Mouse (Mus musculus) gastrocnemius, postnatal 14 days (tissue): ENCODE data around the gene Gjb2. TPM values are rescaled to one million over a fixed set of nuclear protein-coding genes. Genes with fewer than 3 reads are reported as not detected.
"Not testable (repeated sequence)": the region's sequence is repeated elsewhere in the genome, so short reads cannot be mapped to it uniquely, and the experiment has no call there.

Experiments
- DNase-seq: peaks from one replicate; pipeline ENCODE4 v3.0.0; 2021; ENCODE audit warnings: mixed read lengths
- intact Hi-C: fragments of 180-260 bp; cut with DNase I; formaldehyde crosslinking; loops from one replicate; pipeline ENCODE4 v1.15.1; 2025; ENCODE audit warnings: low total_unique reads
- total RNA-seq, 2 experiments: library from RNA; stranded (reverse); gene quantifications; 2 replicates each; pipeline ENCODE4 v1.2.3; 2021

Gene Gjb2
- total RNA-seq, 2 experiments from 2014 or later, result 0.40 to 0.55 TPM

GRCm38 (mm10) chr14:57082863-57083262, 21.6 kb downstream of the Gjb2 start:
- intact Hi-C loops, result no loop called here
- DNase-seq, result no peak

DNA sequence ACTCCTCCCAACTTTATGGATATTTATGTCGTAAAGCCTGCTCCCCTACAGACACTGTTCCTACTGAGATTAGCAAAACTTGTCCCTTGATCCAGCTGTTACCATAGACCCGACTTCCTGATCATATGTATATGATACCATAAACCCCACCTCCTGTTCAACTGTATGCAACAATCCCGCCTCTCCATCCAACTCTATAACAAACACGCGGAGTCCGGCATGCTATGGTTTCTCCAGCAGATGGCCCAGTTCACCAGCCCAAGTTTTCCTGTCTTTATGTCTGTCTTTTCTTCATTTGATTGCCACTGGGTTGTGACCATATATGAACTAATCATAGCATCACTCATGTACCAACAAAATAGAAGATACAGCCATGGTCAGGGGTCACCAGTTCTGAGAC, 29.0 kb downstream of the Gjb2 start:
- intact Hi-C loops, result no loop called here
- DNase-seq, result no peak

- intact Hi-C loops, DNase-seq: not testable (repeated sequence)
Observed at GRCm38 (mm10) chr14:57069906-57070305, 34.6 kb downstream of the Gjb2 start.

GRCm38 (mm10) chr14:57066053-57066452, 38.4 kb downstream of the Gjb2 start:
- intact Hi-C loops, result no loop called here
- DNase-seq, result no peak

- DNase-seq, result peak; percentile 51
- intact Hi-C loops, result loop anchor here (5.0 kb wide), 1 partner anchor 98 kb away; no protein-coding TSS in a partner anchor
Observed at GRCm38 (mm10) chr14:57060052-57060451, 44.5 kb downstream of the Gjb2 start.

GRCm38 (mm10) chr14:57057563-57058321, 46.8 kb downstream of the Gjb2 start, which contains the start of gene Gja3:
TSS of gene Gja3 (minus strand) at chr14:57058100.
- DNase-seq, result peak; percentile 17
- intact Hi-C loops, result no loop called here

DNA sequence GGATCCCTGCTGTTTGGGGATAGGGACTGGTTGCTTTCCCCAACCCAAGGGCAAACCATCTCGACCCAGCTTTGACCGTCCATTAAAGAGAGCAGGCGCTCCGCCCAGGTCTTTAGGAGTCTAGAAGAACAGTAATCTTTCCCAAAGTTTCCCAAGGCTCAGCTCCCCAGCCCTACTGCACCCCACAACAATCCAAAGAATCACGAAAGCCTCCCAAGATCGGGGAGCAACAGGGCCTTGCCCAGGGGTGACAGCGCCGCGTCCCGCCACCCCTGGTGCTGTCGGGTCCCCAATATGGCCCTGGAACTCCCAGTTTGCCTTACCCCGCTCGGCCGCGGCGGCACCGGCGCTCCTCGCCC, 47.3 kb downstream of the Gjb2 start:
- intact Hi-C loops, result no loop called here
- DNase-seq, result no peak

DNA sequence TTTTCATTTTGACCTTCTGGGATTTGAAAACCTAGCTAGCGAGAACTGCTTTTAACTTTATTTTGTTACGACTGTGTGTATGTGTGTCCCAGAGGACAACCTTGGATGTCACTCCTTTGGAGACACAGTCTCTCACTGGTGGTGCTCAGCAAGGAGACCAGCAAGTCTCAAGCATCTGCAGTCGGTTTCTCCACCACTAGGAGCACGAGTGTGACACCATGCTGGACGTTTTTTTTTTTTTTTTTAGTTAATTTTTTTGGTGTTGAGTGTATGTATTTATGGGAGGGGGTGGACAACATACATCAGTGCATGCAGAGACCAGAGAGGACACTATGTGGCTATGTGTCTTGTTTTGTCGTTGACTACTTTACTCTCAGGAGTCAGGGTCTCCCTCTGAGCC, 51.8 kb downstream of the Gjb2 start:
- no peak for DNase-seq
- intact Hi-C loops, result no loop called here

Other genes with a start within 250 kb of the Gjb2 start
- 10 to 100 TPM; 26.2 to 29.5 TPM for gene Zmym2, start 218.0 kb downstream of the Gjb2 start, total RNA-seq
- 1 to 10 TPM in 1 of 2 experiments, under 1 TPM in 1; 0.64 to 1.9 TPM for gene Gja3, start 46.6 kb downstream of the Gjb2 start, total RNA-seq
- not detected for gene Gm4491, start 11.2 kb upstream of the Gjb2 start, total RNA-seq
- not detected for gene Gjb6, start 28.9 kb upstream of the Gjb2 start, total RNA-seq